Mouse (Mus musculus) lung, postnatal 10 days (tissue): ENCODE measurements around the gene Ces2g.

Source experiments
- DNase-seq: peaks from one replicate; pipeline ENCODE4 v3.0.0; 2021

Gene Ces2g

DNA sequence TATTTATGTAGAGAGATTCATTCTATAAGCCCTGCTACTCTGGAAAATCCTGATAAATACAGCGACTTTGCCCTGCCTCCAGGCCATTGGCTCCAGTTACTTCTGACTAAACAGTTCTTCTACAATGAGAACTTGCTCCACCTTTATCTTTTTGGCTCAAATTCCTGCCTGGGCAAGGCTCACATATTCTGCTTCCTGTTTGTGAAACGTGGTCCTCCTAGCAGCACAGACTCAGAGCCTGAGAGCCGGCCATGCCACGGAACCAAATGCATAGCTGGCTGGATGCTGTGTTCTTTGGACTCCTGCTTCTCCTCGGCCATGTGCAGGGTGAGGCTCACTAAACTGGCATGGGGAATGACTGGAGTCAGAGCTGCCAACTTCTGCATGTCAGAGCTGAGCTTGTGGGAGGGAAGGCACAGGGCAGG, at the start of gene Ces2g:
Gene Ces2g (plus strand): TSS at position 182 of the 425 bp plus-strand sequence.
- DNase-seq = peak; percentile 23

DNA sequence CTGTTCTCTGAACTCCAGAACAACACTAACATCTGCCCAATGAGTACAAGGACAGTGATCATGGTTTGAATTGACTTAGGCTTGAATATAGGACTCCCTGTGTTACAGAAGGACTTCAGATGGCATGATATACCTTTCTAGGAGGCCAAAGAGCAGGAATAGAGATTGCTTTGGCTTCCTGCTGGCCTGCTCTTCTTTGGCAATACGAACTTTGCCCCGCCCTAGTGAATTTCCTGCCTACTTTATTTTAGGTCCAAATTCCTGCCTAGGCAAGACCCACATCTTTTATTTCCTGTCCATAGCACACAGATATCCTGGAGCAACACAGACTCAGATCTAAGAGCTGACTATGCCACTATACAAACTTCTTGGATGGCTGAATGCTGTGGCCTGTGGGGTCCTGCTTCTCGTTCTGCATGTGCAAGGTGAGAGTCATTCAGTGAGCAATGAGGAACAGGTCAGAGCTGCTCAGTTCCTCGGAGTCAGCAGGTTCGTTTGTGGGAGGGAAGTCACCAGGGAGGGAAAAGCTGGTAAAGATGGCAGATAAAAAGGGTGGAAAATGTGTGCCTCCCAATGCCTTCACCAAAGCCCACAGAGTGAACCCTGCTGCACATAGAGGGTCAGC, 35.4 kb upstream of the Ces2g start, which contains the start of gene Ces2e:
Gene Ces2e (plus strand): TSS at position 289 of the 625 bp plus-strand sequence.
- peak; percentile 11 for DNase-seq

DNA sequence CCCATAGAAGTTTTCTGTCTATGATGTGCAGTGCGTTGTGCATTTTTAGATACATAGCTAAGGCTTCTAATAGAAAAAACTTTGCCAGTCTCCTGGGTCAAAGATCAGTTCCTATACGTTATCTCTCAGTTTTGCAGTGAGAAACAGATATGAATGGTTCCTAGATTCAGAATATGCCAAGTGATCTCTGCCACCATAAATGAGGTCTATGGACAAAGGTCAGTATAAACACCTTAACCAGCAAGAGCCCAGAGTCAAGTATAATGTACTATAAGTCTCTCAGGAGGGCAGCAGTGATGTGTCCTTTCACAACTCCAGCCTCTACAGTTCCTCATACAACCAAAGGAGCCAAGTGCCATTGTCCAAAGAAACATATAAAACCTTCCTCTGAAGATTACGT, 34.2 kb upstream of the Ces2g start:
- DNase-seq = no peak

DNA sequence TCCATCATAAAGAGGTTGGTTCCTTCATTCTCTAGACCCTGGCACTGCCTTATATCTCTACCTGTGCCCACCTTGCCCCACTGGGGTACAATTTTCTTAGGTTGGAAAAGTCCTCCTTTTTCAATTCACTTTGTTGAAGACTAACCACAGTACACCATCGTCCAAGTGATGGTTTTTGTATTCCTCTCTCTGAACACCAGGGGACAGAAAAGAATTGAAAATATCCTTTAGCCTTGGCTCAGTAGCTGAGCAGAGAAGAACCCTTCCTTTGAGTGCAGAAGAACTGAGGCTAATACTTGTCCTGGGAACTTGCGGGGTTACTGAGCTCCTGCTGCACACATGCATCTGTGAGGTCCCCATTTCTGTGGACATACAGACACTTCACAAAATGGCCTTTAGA, 16.9 kb upstream of the Ces2g start:
- no peak for DNase-seq

DNA sequence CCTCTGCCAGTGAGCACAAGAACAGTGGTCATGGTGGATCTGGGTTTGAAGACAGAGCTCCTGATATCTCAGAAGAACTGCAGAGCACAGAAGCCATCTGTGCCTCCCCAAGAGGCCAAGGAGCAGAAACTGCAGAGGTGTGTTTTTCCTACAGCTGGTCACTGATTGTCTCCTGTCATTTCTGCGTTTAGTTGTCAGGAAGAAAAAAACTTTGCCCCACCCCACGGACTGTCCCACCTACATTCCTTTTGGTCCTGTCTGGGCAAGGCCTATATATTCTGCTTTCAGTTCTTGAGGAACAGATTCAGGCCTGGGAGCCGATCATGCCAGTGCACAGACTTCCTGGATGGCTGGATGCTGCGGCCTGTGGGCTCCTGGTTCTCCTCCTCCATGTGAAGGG, 14.5 kb upstream of the Ces2g start, which contains the start of gene Ces2f:
Gene Ces2f (plus strand): TSS at position 301 of the 400 bp plus-strand sequence.
- no peak for DNase-seq

DNA sequence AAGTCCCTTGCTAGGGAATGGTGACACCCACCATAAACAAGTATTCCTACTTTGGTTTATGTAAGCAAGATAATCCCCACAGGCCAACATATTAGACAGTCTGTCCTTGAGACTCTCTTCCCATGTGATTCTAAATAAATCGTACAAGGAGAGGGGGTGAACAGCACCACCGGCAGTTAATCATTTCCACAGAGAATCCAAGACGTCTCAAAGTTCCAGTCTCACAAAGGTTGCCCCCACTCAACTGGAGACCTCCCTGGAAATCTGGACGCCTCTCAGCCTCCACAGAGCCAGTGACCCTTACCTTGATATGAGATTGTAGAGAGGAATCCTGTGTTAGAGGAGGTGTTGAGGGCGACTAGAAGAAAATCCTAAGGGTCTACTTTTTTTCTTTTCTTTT, 12.5 kb upstream of the Ces2g start:
- DNase-seq = no peak

DNA sequence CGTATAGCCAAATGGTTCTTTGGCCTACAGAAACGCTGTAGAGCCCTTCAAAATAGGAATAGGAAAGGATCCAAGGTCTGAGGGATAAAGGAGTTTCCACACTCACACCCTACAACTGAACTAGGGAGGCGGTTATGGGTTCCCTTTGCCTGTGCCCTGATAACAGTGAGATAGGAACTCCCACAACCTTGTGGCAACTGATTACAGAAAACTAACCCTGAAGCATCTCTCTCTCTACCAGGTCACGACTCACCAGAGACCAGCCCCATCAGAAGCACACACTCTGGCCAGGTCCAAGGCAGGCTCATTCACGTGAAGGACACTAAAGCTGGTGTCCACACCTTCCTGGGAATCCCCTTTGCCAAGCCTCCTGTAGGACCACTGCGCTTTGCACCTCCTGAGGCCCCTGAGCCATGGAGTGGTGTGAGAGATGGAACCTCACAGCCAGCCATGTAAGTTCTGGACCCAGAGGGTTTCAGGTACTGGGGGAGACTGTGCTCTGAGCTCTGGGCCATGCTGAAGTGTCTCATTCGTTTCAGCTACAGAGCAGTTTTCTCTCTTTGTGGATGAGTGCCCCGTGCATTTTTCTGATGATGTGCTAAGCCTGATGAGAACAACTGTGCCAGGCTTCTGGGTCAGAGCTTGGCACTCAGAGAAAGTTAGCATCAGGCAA, 847 bp downstream of the Ces2g start:
- no peak for DNase-seq

DNA sequence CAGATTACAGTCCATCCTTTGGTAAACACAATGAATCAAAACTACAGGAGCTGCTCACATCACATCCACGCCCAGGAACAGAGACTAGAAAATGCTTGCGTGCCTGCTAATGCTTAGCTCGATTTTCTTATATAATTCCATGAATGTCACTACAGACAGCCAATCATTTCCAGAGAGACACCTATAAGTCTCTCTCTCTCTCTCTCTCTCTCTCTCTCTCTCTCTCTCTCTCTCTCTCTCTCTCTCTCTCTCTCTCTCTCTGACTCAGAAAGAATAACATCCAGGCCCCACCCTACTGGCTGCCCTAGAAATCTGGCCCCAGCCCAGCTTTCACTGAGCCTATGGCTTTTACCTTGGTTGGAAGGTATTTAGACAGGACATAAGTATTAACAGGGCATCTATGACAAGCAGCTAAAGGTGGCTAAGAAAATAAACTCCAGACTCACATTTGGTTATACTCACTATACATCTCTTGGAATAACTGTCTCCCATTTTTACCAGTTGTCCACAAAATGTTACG, 1.9 kb downstream of the Ces2g start:
- DNase-seq = no peak

DNA sequence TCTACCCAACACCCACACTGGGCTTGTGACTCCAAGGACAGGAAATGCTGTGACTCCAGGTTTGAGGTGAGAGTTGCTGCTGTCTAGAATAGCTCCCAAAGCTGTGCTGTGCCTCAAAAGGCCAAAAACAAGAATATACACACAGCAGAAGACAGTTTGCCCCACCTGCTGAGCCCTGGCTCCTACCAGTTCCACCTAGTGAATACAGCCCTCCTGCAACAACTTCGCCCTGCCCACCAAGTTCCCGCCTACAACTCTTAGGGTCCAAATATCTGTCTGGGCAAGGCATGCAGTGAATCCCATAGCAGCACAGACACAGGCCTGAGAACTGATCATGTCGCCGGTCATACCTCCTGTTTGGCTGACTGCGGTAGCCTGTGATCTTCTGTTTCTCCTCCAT, 22.6 kb downstream of the Ces2g start:
- DNase-seq = no peak

DNA sequence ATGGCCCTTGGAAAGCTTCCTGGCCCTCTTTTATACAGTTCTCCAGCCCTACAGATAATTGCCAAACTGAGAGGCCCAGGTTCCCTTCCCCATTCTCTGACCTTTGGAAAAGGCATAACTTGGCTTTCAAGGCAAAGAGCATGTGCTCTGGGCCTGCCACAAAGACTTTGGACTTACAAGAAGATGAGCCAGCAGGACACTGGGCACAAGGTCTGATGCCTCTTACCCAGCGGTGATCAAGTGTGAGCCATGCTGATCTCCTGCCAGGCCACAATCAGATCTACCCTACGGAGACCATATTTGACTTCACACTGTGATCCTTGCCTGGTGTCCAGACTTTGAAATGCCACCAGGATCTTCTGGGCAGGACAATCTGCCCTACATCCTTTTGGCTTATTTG, 23.4 kb downstream of the Ces2g start:
- no peak for DNase-seq

DNA sequence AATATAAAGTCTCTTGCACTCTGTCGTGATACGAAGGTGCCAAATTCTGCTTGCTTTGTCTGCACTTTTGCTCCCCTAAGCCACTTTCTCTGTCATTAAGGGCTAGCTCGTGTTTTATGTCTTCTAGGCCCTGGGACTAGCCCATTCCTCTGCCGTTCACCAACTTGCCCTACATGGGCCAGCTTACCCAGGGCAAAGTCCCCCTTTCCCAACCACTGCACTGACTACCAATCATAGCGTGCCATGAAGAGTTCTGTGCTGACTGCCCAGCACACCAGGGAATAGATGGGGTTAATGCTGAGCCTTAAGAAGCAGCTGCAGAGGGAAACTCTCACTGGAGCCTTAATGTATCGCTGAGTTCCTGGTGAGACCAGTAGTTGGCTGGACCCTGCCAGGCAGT, 36.7 kb downstream of the Ces2g start:
- no peak for DNase-seq

DNA sequence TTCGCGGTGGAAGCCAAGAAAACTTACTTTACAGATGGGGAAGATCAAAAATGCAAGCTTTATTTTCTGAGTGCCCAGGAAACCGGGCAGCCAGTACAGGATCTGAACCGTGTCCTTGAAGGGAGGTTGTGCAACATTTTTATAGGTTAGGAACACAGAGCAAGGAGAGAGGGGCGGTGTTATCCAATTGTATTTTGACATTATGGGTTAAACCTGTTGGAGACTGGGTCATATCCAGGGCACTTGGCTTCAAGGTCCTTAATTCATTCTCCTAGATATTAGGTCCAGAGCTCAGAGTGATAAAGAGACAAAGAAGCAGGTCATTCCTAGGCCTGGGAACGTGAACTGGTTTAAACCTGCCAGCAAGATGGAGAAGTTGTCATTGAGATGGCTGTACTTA, 37.7 kb downstream of the Ces2g start:
- no peak for DNase-seq

DNA sequence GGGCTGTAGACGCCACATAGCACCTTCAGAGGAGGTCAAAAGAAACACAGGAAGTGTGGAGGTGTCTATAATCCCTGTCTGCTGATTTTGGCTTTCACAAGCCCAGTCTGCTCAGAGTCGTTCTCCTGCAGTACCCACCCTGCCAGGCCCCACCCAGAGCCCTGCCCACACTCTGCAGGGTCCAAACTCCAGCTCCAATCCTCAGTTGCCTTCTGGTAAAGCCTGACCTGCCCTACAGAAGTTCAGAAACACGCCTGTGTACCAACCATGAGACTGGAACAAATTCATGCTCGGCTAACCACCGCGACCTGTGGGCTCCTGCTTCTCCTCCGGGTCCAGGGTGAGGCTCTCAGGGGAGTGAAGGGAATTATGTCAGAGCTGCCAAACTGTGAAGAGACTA, 39.1 kb downstream of the Ces2g start, which contains the start of gene Ces2h:
Gene Ces2h (plus strand): TSS at position 268 of the 400 bp plus-strand sequence.
- no peak for DNase-seq

DNA sequence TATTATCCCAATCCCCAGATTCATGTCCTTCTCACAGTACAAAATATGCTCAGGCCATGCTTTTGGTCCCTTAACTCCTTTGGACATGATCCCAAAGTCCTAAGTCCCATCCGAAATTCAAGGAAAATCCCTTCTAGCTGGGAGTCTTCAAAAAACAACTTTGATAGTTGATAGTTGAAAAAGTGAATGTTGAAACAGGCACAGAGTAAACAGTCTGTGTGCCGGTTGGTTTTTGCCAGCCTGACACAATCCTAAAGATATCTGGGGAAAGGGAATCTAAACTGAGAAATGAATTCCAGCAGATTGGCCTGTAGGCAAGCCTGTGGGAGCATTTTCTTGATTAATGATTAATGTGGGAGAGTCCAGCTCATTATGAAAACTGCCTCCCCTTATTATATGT, 48.5 kb downstream of the Ces2g start:
- no peak for DNase-seq

DNA sequence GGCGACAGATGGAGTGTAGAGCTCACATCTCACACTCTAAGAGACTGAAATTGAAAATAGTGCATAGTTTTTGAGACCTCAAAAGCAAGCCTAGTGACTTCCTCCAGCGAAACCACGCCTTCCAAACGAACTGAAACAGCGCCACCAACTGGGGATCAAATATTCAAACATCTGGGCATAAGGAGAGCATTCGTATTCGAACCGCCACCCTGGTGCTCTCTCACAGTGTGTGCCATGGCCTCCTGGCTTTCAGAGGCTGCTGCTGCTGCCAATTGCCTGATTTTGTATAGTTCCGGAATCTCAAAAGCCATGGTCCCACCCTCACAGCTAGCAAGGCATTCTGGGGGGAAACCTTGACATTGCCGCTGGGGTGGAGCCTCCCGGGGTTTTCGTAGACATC, 49.6 kb downstream of the Ces2g start:
- DNase-seq = no peak

DNA sequence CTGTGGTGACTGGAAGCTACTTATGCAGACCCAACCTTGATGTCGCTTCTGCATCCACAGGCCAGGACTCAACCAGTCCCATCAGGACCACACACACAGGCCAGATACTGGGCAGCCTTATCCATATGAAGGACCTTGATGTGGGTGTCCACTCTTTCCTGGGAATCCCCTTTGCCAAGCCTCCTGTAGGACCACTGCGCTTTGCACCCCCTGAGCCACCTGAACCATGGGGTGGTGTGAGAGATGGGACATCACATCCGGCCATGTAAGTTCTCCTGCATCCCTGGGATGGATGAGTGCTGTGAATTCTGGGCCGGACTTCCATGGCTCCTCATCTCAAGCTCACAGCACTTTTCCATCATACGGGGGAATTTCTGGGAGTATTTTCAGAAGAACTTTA, 52.9 kb downstream of the Ces2g start:
- DNase-seq = no peak
